Mouse (Mus musculus) liver, adult 2 months (tissue): Measurements from ENCODE around the gene Nup107.

ENCODE experiments used
- CTCF ChIP-seq: fragments of 200-500 bp; IDR thresholded peaks from 2 replicates; pipeline ENCODE4 v1.5.1; 2011; ENCODE audit warnings: low read depth, low read length, control low read depth
- POLR2A ChIP-seq: fragments of 200-500 bp; IDR thresholded peaks from 2 replicates; pipeline ENCODE4 v1.6.1; 2011; ENCODE audit warnings: low read length, control low read depth; ENCODE audit not compliant: insufficient read depth; ENCODE audit errors: extremely low read depth

DNA sequence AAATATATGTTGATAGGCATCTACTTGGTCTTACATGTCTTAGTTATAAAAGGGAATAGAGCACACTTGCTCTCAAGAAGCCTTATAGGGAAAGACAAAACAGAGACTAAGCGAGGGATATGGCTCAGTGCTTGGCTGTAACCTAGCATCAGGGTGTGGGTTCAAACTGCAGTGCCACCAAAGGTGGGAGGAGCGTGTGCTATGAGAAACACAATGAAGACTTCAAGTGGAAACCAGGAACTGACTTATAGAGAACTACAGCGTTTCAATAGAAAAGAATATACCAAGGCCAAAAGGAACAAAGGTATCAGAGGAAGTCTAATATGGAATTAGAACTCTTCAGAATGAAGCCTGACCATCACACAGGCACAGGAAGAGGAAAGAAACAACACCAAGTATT lies 38.3 kb upstream of the Nup107 start:
- TF ChIP-seq CTCF (no peak), POLR2A (no peak)
